Mouse (Mus musculus) granulocyte monocyte progenitor cell, adult 5-6 weeks (primary cell): ENCODE measurements at regions not wholly inside any gene's neighbourhood (a gene's known extent, or its start where the extent isn't known, plus 50 kb on each side); places are given as distances from the start of the nearest gene placed in this dataset.

Experiments used
- ATAC-seq: replicated peaks from 2 replicates; pipeline ENCODE4 v1.8.0; 2016; ENCODE audit warnings: mild to moderate bottlenecking, moderate TSS enrichment, inconsistent platforms; ENCODE audit not compliant: poor library complexity, severe bottlenecking

- ATAC-seq, result no peak
Observed at GRCm38 (mm10) chr1:60665329-60665728, 51.3 kb upstream of the Cd28 start.

- peak; percentile 86 for ATAC-seq
Observed at GRCm38 (mm10) chr1:60662301-60662986, 54.2 kb upstream of the Cd28 start.

- no peak for ATAC-seq
Observed at GRCm38 (mm10) chr1:60661857-60662256, 54.7 kb upstream of the Cd28 start.

GRCm38 (mm10) chr1:60659604-60660003 lies 57.0 kb upstream of the Cd28 start:
- ATAC-seq, result no peak

GRCm38 (mm10) chr1:60659041-60659440 lies 57.6 kb upstream of the Cd28 start:
- ATAC-seq, result no peak

- peak; percentile 29; the same call in 1 of the 2 replicates for ATAC-seq
Observed at GRCm38 (mm10) chr1:60658383-60658782, 58.2 kb upstream of the Cd28 start.

- no peak for ATAC-seq
Observed at GRCm38 (mm10) chr1:60657511-60657910, 59.1 kb upstream of the Cd28 start.

- peak; percentile 63 for ATAC-seq
Observed at GRCm38 (mm10) chr1:60656976-60657375, 59.6 kb upstream of the Cd28 start.

- ATAC-seq, result no peak
Observed at GRCm38 (mm10) chr1:60655691-60656595, 60.7 kb upstream of the Cd28 start.

- no peak for ATAC-seq
Observed at GRCm38 (mm10) chr1:60655206-60655605, 61.4 kb upstream of the Cd28 start.

- ATAC-seq, result 0 out of 2 replicates have a peak, but pooled peaks have one; percentile 47
Observed at GRCm38 (mm10) chr1:60652570-60653011, 64.0 kb upstream of the Cd28 start.

GRCm38 (mm10) chr1:60650158-60650557 lies 66.4 kb upstream of the Cd28 start:
- no peak for ATAC-seq

- peak; percentile 80 for ATAC-seq
Observed at GRCm38 (mm10) chr1:60649303-60649850, 67.2 kb upstream of the Cd28 start.

- no peak for ATAC-seq
Observed at GRCm38 (mm10) chr1:60646828-60647227, 69.8 kb upstream of the Cd28 start.

- ATAC-seq, result no peak
Observed at GRCm38 (mm10) chr1:60646174-60646573, 70.4 kb upstream of the Cd28 start.

- ATAC-seq, result no peak
Observed at GRCm38 (mm10) chr1:60645176-60645575, 71.4 kb upstream of the Cd28 start.

- ATAC-seq, result no peak
Observed at GRCm38 (mm10) chr1:60642761-60643160, 73.8 kb upstream of the Cd28 start.

- ATAC-seq, result peak; percentile 67
Observed at GRCm38 (mm10) chr1:60642175-60642574, 74.4 kb upstream of the Cd28 start.

- peak; percentile 53; the same call in 1 of the 2 replicates for ATAC-seq
Observed at GRCm38 (mm10) chr1:60641324-60641764, 74.4 kb upstream of the Raph1 start.

- ATAC-seq, result no peak
Observed at GRCm38 (mm10) chr1:60639536-60639935, 72.6 kb upstream of the Raph1 start.

GRCm38 (mm10) chr1:60639059-60639458 lies 72.2 kb upstream of the Raph1 start:
- ATAC-seq, result peak; percentile 56; the same call in 1 of the 2 replicates
